Mouse (Mus musculus) lung, postnatal 4 days (tissue): ENCODE measurements around the gene Fgfr3.
A peak's percentile ranks its signal among the peaks of the same experiment; 100 is the strongest.

Experiments
- DNase-seq, 2 experiments: peaks; one replicate each; pipeline ENCODE4 v3.0.0; 2021

Gene Fgfr3

DNA sequence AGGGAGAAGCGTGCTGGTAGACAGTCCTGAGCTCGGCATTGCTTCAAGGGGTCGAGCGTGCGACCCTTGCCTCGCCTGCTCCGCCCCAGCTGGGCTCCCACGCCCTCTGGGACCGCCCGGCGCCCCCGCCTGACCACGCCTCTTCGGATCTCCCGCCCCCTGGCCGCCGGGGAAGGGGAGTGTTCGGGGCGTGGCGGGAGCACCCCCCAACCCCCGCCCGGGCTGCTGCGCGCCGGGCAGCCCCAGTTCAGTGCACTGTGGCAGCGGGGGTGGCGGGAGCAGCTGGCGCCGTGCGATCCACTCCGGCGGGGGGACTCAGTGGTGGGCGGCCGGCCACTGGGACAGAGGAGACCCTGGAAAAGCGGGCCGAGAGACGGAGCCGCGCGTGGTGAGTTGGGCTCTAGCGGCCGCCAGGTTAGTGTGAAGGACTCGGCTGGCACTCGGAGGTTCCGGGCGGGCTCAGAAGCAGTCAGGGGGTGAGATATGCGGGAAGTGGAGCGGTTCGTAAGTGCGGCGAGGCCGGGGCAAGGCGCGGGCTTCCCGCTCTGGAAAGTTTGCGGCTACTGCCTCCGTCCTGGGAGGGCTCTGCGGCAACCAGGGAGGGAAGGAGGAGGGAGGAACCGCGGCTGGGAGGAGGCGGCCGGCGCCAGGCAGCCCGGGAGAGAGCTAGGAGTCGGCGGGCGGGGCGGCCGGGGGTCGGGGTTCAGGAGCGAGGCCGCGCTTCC, at the start of gene Fgfr3:
Gene Fgfr3 (plus strand): TSS at position 134 of the 725 bp plus-strand sequence.
- DNase-seq = peak; percentile 87 to 93

DNA sequence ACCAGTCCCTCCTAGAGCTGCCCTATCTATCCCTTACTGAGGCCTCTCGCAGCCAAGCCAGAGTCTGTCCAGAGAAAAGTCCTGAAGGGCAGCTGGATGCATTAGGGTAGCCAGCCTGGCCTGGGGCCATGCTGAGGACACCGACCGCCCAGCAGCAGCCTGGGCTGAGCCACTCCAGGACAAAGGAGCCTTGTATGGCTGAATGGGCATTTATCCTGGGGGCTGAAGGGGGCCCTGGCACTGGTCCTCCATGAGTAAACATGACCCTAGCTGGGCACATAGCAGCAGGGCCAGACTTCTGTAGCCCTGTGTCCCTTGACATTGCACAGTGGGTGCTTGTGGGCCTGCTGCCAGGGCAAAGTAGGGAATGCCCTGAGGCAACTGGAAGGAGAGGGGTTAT, 47.0 kb upstream of the Fgfr3 start:
- DNase-seq = peak in 1 of 2 experiments; percentile 58

DNA sequence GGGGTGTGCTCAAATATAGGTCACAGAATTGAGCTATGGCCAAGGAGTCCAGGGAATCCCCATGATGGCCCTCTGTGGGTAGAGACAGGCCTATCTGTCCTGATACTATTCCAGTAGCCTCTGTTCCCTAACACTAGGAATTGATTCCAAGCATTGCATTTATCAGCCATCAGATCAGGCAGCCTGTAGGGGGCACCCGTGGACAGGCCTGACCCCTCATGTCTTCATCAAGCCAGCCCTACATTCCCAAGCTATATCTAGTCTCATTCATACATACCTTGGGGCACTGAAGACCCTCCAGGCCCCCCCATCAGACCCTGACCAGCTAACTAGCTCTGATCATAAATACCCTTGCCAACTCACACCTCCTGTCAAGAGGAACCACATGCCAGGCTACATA, 45.5 kb upstream of the Fgfr3 start:
- DNase-seq = peak; percentile 77 to 80

DNA sequence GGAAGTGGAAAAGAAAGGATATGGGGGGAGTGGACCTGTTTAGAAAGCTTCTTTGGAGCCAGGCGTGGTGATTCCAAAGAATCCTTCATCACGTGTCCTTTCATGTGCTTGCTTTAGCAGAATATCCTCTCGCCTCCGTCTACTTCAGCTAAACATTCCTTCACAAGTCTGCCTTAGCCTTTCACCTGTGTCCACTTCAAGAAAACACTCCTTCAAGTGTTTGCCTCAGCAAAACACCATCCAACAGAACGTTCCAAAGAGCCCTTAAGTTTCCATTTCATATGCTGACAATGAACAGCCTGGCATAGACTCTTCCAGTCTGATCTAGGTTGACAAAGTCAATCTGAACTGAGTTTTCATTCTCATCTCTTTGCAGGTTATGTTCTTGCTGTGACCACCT, 43.2 kb upstream of the Fgfr3 start:
- DNase-seq = no peak

DNA sequence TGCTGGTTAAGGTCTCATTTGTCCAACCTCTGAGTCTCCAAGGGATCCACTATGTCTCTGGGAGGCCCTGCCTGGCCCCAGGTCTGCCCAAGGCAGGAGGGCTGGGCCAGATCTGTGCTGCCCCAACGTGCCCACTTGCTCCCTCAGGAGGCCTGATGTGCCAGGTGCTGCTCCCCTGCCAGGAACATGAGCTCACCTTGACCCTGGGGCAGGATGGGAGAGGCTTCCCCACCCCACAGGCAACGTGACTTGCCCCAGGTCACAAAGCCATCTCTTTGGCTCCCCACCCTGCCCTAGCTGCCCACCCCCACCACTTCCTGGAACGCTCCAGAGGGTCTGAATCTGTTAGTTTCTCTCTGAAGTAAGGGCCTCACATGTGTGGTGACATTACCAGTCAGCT, 40.4 kb upstream of the Fgfr3 start:
- no peak for DNase-seq

DNA sequence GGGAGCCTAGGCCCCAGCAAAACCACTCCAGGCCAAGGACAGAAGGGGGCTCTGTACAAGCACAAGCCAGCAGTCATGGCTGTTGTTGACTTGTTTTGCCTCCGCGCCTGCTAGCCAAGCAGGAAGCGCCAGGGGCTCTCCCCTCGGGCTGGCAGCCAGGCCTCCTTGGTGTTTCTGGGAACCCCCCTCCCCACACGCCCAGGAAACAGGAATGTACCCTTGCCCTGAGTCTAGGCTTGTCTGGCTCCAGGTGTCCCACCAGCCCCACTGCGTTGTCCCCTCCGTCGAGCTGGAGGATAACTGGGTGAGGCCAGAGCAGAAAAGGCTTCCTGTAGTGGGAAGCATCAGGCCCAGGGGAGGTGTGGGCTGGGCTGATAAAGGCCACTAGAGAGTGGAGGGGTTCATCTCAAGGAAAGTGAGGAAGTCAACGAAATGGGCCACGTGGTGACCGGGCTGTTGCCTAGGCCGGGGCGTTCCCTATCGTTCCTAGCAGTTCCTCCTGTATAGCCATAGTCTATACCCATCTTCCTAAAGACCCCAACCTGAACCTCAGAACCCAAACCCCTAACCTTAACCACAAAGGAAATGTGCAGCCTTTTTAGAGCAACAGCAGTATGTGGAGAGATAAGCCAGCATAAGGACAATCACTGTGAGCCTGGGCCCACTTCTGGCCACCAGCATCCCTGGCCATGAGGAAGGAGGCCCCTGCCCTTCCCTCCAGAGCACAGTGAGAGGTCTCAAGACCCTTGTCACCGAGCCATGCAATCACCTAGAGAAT, 39.7 kb upstream of the Fgfr3 start:
- DNase-seq = no peak

DNA sequence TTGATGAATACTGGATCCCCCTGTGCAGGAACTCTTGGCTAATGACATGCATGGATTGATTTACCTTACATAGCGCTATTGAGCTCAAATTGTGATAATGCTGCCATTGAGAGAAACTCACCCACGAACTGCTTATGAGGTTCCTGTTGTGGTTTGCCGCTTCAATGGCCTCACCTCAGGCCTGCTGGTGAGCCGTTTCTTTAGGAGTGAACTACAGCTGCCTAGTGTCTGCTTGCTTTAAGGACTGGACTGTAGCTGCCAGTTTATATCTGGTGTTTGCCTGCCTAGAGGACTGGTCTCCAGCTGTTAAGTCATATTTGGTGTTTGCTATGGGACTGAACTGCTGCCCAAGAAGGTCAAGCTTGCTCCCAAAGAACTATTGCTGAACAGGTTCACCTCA, 38.5 kb upstream of the Fgfr3 start:
- DNase-seq = no peak

DNA sequence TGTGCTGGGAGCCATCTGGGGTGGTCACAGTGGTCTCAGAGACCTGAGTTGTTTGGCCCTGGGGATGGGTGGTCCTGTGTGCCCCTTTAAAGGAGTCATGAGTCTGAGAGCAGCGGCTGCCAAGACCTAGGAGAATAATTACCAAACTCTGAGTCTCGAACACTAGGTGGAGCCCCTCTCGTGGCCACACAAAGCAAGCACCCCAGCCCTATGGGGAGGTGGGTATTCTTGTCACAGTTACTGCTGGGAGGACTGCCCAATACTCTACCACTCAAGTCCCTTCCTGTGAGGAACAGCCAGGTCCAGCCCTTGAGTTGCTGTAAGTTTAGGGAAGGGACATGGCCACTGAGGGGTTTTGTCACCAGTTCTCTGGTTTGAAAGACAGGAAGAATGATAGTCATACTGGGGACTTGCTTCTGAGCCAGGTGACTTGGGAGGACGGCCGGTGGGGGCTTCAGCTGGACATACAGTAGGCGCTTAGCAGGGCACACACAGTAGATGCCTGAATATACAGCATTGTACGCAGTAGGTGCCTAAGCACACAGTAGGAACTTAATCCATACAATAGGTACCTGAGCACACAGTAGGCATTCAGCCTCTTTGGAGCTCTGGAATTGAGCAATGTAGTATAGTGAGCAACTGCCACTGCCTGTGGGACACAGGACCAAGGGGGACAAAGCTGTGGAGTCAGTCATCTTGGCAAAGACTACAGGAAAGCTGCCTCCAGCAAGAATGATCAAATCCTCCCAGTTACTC, 37.4 kb upstream of the Fgfr3 start:
- DNase-seq = peak; percentile 72 to 79

DNA sequence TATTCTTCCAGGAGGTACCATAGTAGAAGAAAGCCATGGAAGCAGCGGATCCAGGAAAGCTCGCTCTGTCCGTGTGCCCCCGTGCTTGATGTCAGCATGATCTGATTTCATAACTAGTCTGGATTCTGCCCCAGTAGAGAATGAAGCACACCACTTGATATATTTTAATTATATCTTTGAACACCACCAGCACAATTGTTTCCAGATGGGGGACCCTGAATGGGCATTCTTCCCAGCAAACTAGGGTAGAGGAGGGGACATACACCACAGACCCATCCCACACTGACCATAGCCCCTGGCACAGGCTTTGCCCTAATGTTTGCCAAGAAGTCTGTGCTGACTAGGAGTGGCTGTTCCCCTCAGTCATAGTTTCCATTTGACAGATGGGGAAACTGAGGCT, 36.5 kb upstream of the Fgfr3 start:
- DNase-seq = no peak

DNA sequence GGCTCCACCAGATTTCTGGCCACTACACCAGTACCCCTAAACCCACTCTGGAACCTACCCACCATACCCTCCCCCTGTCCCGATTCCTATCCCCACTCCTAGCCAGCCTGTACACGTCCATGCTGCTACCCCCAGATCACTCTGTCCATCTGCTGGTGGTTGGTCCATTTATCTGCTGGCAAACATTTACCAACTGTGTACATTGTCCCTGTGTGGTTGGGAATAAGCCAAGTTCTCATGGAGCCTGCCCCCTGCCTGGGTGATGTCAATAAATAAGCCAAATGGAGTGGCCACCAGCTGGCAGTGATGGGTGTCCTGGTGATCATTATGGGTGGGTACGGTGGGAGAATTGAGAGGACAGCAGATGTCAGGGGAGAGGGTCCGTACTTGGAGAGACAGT, 34.3 kb upstream of the Fgfr3 start:
- DNase-seq = no peak

DNA sequence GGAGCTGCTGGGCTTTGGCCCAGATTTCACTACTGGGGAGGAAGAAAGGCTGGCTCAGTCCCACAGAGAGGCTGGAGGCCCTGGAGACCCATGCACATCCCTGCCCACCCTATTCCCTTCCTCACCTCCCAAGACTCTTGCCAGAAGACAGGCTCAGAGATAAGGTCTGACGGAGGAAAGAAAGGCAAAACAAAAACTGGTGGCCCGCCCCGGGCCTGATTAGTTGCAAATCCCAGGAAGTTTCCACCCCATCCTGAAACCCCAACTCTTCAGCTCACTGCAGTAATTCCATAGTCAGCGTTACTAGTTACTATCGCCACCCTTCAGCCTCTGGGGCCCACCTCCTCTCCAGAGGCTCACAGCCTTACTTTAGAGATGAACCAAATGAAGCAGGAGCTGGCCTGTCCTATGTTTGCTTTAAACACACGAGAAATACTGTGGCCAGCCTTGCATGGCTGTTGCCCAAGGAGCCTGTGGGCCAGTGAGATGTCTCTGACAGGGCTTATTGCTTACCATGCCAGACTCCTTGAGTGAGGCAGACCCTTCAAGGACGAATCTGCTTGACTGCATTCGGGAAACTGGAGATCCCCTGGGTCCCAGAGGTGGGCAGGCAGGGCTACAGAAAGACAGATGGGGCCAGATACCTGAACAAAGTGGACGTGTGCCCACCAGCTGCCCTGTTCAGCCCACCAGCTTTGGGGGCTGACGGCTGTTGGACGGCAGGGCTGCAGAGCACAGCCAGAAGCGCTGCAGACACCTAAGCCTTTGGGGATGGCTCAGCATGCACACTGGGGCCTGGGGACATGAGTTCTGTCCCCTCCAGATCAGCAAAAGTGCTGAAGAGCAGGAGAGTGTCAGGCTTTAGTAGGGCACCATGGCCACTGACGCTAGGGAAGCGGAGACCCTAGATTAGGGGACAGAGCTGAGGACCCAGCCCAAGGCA, 32.9 kb upstream of the Fgfr3 start:
- DNase-seq = peak; percentile 47 to 60

DNA sequence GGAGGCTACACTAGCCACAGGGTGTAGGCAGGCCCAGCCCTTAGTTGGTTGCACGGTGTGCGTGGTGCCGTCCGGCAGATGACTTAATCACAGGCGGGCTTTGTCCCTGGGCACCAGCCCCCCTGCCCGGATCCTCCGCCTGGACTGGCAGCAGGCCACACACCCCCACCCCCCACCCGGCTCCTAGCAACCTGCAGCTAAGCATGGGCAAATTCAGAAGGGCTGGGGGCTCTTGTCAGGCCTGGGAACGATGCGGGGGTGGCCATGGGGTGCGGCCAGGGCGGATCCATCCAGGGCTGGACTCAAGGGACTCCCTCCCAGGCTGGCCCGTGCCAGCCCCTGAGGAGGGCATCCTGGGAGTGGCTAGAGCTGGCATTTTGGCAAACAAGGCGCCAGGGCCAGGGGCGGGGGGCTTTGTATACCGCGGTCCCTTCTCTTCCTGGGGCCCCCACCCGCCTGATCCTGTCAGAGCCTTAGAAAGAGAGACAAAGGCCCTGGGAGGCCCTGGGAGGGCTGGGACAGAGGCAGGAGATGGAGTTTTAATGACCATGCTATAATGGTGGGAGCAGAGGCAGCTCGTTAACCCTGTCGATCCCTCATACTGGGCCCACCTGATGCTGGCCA, 32.1 kb upstream of the Fgfr3 start:
- DNase-seq = peak; percentile 76 to 88

DNA sequence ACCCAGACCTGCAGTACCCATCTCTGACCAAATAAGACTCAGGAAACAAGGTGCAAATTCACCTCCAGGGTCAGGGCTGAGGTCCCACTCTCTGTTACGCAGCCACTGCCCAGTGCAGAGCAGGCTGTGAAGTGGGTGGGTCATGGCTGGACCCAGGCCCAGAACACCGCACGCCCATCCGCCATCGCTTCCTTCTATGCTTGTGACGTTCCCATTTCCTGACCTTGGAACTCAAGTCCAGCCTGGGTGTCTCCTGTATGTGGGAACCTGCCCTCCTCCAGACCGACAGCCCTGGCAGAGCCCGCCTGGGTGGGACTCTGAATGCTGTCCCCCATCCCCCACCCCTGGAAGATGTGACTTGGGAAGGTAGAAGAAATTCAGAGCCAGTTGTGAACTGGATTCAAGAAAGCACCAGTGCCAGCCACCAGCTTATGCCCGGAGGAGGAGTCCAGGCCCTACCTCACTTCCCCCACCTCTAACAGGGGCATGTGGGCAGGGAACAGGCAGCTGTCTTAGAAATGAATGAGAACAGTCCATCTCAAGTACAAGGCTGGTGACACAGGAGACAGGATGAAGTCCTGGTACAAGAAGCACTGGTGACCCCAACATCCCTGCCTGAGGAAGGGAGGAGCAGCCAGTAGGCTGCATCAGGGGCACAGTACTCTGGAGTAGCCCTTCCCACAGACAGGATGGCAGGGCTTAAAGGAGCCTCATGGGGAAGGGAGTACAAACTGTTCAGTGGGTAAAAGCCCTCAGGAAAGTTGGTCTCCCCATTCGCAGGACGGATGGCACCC, 31.4 kb upstream of the Fgfr3 start:
- peak; percentile 73 to 88 for DNase-seq

DNA sequence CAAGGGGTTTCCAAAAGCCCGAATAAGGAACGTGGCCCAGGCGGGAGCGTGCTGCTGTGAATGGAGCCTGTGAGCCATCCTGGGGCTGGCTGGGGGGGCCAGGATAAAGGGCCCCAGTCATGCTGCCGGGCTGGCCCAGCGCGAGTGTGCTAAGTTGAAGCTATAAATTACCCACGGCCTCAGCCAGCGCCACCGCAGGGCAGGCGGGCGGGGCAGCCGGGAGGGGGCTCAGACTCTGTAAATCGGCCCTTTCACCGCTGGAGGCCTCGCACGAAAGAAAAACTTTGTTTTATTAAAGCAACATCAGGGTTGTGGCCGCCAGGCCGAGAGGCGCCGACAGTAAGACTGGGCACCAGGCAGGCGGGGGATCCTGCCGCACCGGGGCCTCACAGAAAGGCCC, 29.1 kb upstream of the Fgfr3 start:
- DNase-seq = peak; percentile 73 to 86

DNA sequence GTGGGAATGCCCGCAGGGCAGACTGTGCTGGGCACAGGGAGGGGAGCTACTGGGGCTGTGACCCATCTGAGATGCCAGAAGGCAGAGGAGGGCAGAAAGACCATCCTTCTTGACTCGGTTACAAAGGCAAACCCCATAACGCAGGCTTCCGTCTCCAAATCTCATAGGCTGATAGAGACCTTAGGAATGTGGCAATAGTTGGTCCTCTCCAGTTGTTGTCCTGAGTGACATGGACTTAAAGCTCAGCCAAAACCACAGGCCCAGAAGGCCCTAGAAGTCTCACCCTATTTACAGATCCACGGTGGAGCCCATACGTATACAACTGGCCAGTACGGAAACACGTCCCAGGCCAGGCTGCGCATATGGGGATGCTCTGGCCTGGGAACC, 27.0 kb upstream of the Fgfr3 start:
- no peak for DNase-seq

DNA sequence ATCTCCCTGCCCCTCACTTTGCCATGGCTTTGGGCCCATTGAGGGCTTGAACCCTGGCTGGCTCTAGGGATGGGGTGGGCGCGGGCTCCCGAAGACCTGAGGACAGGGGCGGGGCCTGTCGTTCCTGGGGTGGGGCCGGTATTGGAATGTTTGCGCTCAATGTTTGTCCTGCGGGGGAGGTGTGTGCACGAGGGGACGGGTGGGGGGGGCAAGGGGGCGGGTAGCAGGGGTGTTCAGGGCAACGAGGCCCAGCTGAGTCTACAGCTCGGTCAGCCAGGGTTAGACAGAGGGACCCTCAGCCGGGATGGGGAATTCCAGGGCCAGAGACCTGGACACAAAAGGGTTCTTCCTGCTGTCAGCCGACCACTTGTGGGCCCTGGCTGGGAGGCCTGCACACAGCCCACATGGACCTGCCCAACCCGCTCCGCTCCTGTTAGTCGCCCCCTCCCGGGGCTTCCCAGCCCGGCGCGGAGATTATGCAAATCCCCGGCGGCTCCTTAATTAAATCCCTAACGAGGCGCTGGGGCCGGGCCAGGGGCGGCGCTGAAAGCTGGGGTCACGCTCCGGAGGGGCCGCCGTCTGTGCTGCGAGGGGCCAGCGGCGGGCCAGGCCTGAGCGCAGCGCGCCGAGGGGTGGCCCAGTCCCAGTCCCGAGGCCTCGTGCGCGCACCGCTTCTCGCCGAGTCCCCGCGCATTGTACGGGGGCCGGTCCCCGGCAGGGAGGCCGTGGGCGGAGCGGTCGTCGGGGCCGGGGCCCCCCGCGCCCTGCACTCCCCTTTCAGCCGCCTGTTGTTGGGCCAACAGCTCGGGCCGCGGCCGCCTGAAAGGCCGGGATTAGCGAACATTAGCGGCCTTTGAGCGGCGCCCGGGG, 26.4 kb upstream of the Fgfr3 start:
- peak; percentile 67 to 85 for DNase-seq

DNA sequence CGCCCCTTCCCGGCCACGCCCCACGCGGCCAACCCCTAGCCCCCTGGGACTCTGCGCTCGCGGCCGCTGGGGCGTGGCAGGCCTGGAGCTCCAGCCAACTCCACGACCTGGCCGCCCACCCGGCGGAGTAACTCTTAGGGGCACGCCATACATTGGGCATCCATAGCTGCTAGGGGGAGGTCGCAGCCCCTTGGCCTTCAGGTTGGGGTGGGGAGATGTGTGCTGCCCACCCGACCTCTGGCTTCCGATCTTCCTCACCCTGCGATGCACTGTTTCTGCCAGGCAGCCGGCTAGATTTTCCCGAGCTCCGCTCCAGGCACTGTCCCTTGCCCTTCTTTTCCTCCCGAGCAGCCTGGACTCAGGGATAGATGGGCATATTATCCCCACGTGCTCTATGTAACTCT, 25.8 kb upstream of the Fgfr3 start:
- DNase-seq = no peak

DNA sequence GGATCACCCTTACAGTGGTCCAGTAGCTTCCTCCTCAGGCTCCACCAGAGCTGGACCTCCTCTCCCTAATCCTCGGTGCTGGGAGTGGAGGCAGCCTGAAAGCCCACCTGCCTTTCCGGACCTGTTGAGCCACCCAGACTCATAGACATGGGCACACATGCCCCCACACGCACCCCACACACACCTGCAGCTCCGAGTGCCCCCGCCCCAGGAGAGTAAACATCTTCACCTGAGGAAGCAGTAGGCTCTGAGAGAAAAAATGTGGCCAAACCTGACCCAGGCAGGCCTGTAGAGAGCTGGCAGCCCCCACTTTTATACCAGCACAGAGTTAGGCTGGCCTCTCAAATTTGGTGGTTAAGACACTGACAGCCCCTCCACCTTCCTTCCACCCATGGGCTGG, 25.0 kb upstream of the Fgfr3 start:
- peak; percentile 69 to 85 for DNase-seq

DNA sequence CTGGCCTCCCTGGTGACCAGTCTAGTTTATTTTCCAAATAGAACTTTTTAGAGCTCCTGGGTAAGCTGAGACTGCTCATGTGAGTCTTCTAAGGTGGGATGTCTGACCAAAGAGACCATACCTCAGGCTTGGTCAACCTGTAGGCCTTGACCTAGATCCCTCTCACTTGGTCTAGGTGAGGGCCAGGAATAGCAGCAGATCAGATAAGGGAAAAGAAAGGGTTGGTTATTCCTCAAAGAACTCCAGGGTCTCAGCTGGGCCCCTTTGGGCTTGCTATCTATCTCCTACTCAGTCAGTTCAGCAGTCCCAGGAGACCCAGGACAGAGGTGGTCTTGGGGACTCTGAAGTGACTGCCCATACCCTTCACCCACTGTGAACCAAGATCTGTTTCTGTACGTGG, 23.9 kb upstream of the Fgfr3 start:
- DNase-seq = no peak

DNA sequence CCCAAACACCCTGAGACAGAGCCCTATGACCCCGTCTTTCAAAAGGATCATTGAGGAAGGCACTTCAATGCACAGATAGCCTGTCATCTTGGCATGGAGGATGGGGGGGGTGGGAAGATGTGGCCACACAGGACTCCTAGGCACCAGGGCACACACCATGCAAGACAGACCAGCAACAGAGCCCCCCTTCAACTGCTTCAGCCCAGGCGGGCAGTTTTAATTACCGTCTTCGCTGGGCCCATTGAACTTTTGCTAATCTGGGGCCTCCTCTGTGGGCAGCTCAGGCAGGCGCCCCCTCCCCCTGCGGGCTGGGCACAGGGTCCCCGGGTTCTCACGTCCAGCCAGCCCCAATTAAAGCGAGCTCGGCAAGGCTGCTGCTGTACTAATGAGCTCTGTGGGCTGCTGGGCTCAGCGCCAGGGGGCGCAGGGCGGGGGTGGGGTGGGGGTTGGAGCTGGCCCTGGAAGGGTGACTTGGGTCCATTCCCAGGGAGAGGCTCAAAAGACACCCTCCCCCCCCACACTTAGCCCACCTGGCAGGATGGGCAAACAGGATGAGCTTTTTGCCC, 23.4 kb upstream of the Fgfr3 start:
- no peak for DNase-seq
